ENCODE assay signal across 23 mouse cellular contexts in genomic region chr1:120911962-120912670, GRCm38 (mm10).
DNase-seq lines count a peak whose midpoint lies in the region; ATAC-seq lines count a peak whose summit lies in the region.
"Had no signal": no experiment of that assay in that cellular context is flagged by ENCODE, and none has a peak within 500 bp of the region (broad histone marks: within the 10 kb centered on the region; RNA-seq: fewer than 3 reads in every experiment).

No protein-coding gene starts in this region.

- no peak overlapping the region for H3K27ac ChIP-seq in forebrain, embryonic 14.5 days (ENCODE audit: low read depth, low read length)
- H3K27ac ChIP-seq in hindbrain, embryonic 16.5 days (ENCODE audit: low read depth, low read length) = no peak overlapping the region
- H3K27ac ChIP-seq: embryonic facial prominence, embryonic 12.5 days; heart, embryonic 10.5 days had no signal

- peaks cover 7% of the 10 kb centered on the region; the same call in 1 of the 2 replicates for H3K4me1 ChIP-seq in forebrain, embryonic 14.5 days (ENCODE audit: control insufficient read depth, insufficient read depth, low read length)
- H3K4me1 ChIP-seq in hindbrain, embryonic 16.5 days (ENCODE audit: control insufficient read depth, insufficient read depth, low read depth, low read length) = no peaks in the 10 kb centered on the region
- H3K4me1 ChIP-seq: embryonic facial prominence, embryonic 12.5 days; heart, embryonic 10.5 days had no signal

- intact Hi-C loops in left cerebral cortex, postnatal 10 days (cut with DNase I) = no loop called here

- DNase-seq in embryo, embryonic 10 days (ENCODE audit: low spot score) = peak; percentile 34
- DNase-seq in embryo, embryonic 9.5 days (ENCODE audit: extremely low spot score) = no peak
- peak; percentile 19 for DNase-seq in ES-CJ7 (ENCODE audit: low read depth, low spot score)
- DNase-seq in forebrain, embryonic 14.5 days (ENCODE audit: low spot score) = peak; percentile 63
- DNase-seq in heart, adult 18-20 months = no peak
- no peak for DNase-seq in left cerebral cortex, postnatal 10 days (ENCODE audit: extremely low spot score in 1 of 2, low spot score in 2 of 2)
- DNase-seq in layer of hippocampus, adult 8-10 months (ENCODE audit: low spot score in 2 of 2) = no peak
- DNase-seq: adrenal gland, postnatal 14 days; cerebellum, adult 11-12 months; cerebellum, postnatal 36 days; kidney, adult 2 months; kidney, postnatal 10 days; left cerebral cortex, postnatal 4 days; liver; spleen, adult 18-20 months; thymus, postnatal 25 days had no signal

- H3K9me3 ChIP-seq in forebrain, embryonic 14.5 days (replicated peaks; ENCODE audit: control insufficient read depth, low read length) = no peaks in the 10 kb centered on the region; the same call in 1 of the 2 replicates
- no peaks in the 10 kb centered on the region for H3K9me3 ChIP-seq in hindbrain, embryonic 16.5 days (ENCODE audit: control insufficient read depth, low read length)
- H3K9me3 ChIP-seq: embryonic facial prominence, embryonic 12.5 days; heart, embryonic 10.5 days had no signal

- peak; percentile 81 for ATAC-seq in forebrain, embryonic 14.5 days
- peak; percentile 40; the same call in 1 of the 2 replicates for ATAC-seq in hindbrain, embryonic 16.5 days
- ATAC-seq: lung, postnatal 0 days; midbrain, embryonic 16.5 days; Patski had no signal

- no peak overlapping the region for H3K4me3 ChIP-seq in forebrain, embryonic 14.5 days (ENCODE audit: low read depth, low read length)
- no peak overlapping the region for H3K4me3 ChIP-seq in hindbrain, embryonic 16.5 days (ENCODE audit: low read length)
- H3K4me3 ChIP-seq: embryonic facial prominence, embryonic 12.5 days; erythroblast, embryonic 14.5 days; heart, embryonic 10.5 days had no signal

- H3K9ac ChIP-seq in forebrain, embryonic 14.5 days (ENCODE audit: low read length) = no peak overlapping the region
- no peak overlapping the region for H3K9ac ChIP-seq in hindbrain, embryonic 16.5 days (ENCODE audit: low read depth, low read length)
- H3K9ac ChIP-seq: embryonic facial prominence, embryonic 12.5 days had no signal

- H3K27me3 ChIP-seq in forebrain, embryonic 14.5 days (replicated peaks; ENCODE audit: control insufficient read depth, insufficient read depth, low read length) = no peaks in the 10 kb centered on the region
- no peaks in the 10 kb centered on the region for H3K27me3 ChIP-seq in hindbrain, embryonic 16.5 days (replicated peaks; ENCODE audit: control insufficient read depth, insufficient read depth, low read length)
- H3K27me3 ChIP-seq: embryonic facial prominence, embryonic 12.5 days; Patski had no signal

- H3K4me2 ChIP-seq in forebrain, embryonic 14.5 days (ENCODE audit: low read length) = no peak overlapping the region
- H3K4me2 ChIP-seq in hindbrain, embryonic 16.5 days (ENCODE audit: low read length) = no peak overlapping the region
- H3K4me2 ChIP-seq: embryonic facial prominence, embryonic 12.5 days had no signal

- WGBS in forebrain, embryonic 14.5 days = 26% methylated on average over 8 of the region's 8 CpGs
- WGBS in hindbrain, embryonic 16.5 days = 19% methylated on average over 8 of the region's 8 CpGs

- no peaks in the 10 kb centered on the region for H3K36me3 ChIP-seq in forebrain, embryonic 14.5 days (ENCODE audit: control insufficient read depth, insufficient read depth, low read length)
- no peaks in the 10 kb centered on the region for H3K36me3 ChIP-seq in hindbrain, embryonic 16.5 days (ENCODE audit: control insufficient read depth, insufficient read depth, low read length)
- H3K36me3 ChIP-seq: embryonic facial prominence, embryonic 12.5 days; heart, embryonic 10.5 days had no signal

Comparison
In these comparisons a context has a peak if more than half of its experiments do, and no peak if none do; other contexts are left out.
1. DNase-seq: peak in embryo, embryonic 10 days (single experiment), ES-CJ7 (single experiment) and forebrain, embryonic 14.5 days (single experiment); none in embryo, embryonic 9.5 days (single experiment), heart, adult 18-20 months (0 of 2), left cerebral cortex, postnatal 10 days (0 of 2) and layer of hippocampus, adult 8-10 months (0 of 2).